Mouse (Mus musculus) E14TG2a.4 (cell line): ENCODE data around the gene Pdlim5.

ENCODE experiments used
- CTCF ChIP-seq: conservative IDR thresholded peaks from 2 replicates; pipeline ENCODE4 v1.5.1; 2014; ENCODE audit warnings: low read length
- NANOG ChIP-seq: IDR thresholded peaks from 2 replicates; pipeline ENCODE4 v1.6.1; 2014; ENCODE audit warnings: borderline replicate concordance, low read length, mixed read lengths
- POU5F1 ChIP-seq: IDR thresholded peaks from 2 replicates; pipeline ENCODE4 v1.6.1; 2014; ENCODE audit warnings: low read length, borderline replicate concordance

- TF ChIP-seq CTCF (no peak), POU5F1 (no peak), NANOG (no peak)
These were observed 18.9 kb downstream of the Pdlim5 start for GRCm38 (mm10) chr3:142376638-142377037.
